Mouse (Mus musculus) common myeloid progenitor, adult 5-6 weeks (primary cell): ENCODE measurements around the gene Ooep. TPM values are rescaled to one million over a fixed set of nuclear protein-coding genes. Genes with fewer than 3 reads are reported as not detected.
"Not testable (repeated sequence)": the region's sequence is repeated elsewhere in the genome, so short reads cannot be mapped to it uniquely, and the experiment has no call there.

Experiments used
- ATAC-seq: replicated peaks from 2 replicates; pipeline ENCODE4 v1.8.0; 2016; ENCODE audit warnings: low read depth, mild to moderate bottlenecking, moderate TSS enrichment, inconsistent platforms; ENCODE audit not compliant: poor library complexity, severe bottlenecking
- total RNA-seq: library from RNA; stranded (forward); fragments of 200-1000, 187-1606 nt; gene quantifications from 2 replicates; pipeline ENCODE4 v1.2.3, GENCODE M21; 2017

Gene Ooep
- total RNA-seq, 1 experiment from 2014 or later: not detected

DNA sequence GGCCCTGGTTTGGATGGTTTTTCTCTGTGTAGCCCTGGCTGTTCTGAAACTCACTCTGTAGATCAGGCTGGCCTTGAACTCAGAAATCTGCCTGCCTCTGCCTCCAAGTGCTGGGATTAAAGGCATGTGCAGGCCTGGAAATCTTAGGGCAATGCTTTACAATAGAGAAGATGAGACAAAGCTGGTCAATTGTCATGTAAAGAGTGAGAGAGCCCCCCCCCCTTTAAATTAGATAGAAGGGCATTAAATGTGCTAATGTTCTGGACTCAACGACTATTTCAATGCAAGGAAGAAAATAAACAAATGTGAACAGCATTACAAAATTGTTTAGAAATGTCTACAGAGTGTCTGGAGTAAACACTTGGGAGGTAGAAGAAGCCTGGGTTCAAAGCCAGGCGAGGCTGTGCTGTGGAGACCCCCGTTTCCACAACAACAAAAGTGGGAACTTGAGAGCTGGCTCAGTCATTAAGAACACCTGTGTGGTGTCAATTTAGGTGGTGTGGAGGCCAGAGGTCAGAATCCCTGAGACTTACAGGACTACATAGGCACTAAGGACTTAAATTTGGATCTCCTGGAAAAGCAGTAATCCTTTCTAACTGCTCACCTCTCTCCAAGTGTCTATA is 9.7 kb downstream of the Ooep start:
- no peak for ATAC-seq

DNA sequence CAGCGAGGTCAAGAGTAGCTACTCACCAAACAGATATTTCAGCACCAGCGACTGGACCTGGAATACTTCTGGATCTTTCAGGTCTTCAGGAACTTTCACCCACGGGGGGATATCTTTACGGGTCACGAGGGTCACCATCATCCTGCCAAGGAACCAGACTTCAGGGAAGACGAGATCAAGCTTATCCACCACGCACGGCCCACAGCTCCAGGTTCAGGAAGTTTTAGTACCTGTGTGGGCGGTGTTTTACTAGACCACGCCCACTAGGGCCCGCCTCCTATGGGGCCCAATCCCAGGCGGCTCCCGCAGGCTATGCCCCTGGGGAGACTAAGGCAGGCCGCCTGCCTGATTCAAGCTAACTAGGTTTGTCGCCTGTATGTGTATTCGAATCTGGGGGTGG is 10.6 kb downstream of the Ooep start, which contains the start of gene Dppa5a:
TSS of gene Dppa5a (minus strand) at position 219 of the 400 bp plus-strand sequence.
- ATAC-seq: not testable (repeated sequence)

DNA sequence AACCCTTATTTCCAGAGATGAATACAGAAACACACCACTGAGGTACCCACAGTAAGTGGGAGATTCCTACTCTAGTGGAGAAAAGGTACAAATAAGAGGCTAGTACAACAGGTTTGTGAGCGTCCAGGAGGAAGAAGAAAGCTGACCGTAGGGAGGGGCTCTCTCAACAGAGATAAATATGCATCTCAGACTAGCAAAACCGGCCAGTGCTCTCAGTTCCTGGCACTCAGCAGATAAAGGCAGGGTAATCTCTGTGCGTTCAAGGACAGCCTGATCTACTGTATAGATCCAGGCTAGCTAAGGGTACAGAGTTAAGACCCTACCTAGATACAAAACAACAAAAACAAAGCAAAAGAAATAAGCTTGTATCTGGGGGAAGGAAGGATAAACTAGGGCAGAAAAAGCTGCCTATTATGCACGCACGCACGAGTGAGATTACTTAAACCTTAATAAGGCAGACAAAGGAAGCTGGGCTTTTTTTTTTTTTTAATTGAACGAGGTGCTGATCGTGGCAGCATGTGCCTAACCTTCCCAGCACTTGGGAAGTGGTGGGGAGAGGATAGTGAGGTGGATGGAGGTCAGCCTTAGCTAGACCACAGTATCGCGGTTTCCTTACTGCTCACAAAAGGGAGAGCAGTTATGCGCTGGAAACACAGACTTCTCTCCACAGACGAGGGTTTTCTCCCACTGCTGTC is 12.5 kb downstream of the Ooep start:
- peak; percentile 45; the same call in 1 of the 2 replicates for ATAC-seq

GRCm38 (mm10) chr9:78364701-78365100 is 13.8 kb downstream of the Ooep start:
- no peak for ATAC-seq

DNA sequence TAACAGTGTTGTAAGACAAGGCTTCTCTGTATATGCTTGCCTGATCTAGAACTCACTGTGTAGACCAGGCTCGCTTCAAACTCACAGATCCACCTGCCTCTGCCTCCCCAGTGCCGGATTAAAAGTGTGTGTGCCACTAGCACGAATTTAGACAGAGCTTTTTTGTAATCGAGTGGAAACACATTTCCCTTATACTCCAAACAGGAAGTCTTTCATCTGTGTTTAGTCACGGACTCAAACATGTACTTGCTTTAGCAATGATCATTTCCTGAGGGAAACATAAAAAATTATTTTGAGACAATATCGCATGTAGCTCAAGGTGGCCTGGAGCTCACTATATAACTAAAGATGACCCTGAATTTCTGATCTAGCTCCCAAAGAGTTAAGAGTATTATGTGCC is 15.2 kb downstream of the Ooep start:
- peak; percentile 85 for ATAC-seq

GRCm38 (mm10) chr9:78360484-78360872 is 18.0 kb downstream of the Ooep start:
- ATAC-seq: no peak

- ATAC-seq: no peak
These were observed 18.6 kb downstream of the Ooep start for GRCm38 (mm10) chr9:78359750-78360483.

- peak; percentile 80 for ATAC-seq
These were observed 20.5 kb downstream of the Ooep start for GRCm38 (mm10) chr9:78358053-78358452.

DNA sequence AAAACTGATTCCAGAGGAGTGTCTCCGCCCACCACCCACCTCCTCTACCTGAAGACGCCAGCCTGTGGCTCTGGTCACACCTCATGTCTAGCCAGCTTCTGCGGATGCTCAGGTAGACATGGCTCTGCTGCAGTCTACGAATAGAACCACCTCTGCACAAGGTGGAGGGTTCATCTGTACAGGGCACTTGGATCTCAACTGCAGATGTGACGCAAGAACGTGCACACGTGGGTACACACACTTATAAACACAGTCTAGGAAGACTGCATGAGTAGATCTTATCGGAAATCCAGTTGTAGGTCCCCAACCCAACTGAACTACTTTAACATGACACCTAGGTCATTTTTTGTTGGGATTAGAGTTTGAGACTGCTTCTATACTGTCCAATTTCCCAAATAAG is 22.9 kb downstream of the Ooep start, which contains the start of gene Gsta2:
TSS of gene Gsta2 (minus strand) at position 178 of the 400 bp plus-strand sequence.
- ATAC-seq: no peak

DNA sequence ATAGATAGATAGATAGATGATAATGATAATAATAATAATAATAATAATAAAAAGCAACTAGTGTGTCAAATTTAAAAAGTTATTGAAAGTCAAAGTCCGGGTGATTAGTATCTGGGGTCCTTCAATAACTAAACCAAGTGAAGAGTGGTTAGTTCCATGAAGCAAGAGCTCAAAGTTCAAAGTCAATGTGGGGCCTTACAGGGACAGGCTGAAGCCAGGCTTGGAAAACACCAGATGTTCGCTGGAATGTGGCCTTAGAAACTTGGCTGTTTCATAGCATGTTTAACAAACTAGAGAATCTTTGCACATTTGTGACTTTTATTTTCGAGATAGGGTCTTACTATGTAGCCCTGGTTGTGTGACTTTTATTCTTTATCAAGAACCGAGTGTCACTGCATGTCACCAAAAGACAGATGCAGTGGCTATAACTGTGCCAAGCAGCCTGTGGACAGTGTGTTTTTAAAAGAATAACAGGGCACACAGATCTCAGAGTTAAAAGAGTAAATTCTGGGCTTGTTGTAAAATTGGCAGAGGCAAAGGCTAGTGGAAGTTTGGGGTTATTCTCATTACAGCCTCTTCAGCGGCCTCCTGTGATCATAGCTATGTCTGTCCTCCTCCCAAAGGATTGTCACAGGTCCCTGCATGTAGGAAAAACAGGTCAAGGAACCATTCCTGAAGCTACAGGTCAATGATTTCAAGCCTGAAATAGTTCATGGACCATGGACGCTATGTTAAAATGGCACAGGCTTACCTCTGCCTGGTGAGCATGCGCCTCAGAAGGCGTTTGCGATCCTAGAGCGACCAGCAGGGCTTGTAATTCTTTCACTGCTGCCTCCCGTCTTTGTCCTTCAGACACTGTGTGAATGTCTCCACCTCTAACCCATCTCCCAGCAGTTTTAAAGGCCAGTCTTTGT is 23.6 kb downstream of the Ooep start:
- no peak for ATAC-seq

DNA sequence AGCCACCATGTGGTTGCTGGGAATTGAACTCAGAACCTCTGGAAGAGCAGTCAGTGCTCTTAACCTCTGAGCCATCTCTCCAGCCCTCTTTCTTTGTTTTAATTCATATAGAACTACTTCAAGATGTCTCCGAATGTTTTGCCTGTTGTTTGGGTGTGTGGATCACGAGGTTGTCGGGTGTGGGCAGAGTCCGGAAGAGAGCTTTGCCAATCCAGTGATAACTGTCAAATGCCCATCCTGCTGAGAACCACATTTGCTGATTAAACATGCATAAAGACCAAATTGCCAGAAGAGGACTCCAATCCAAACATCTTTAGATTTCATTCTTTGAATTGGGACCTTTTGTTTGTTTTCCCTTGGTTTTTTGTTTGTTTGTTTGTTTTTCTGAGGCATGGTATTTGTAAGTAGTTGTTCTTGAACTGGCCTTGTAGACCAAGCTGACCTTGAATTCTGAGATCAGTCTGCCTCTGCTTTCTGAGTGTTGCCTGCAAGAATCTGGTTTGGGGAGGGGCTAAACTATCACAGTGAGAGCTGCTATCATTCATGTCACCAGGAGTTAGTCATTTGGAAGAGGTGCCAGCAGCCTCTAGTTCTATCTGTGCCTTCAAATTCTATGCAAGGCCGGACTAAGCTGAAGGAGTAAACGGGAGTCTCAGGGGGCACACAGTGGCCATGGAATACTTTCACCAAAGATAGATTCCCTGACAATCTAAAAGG is 26.9 kb downstream of the Ooep start:
- ATAC-seq: peak; percentile 84

DNA sequence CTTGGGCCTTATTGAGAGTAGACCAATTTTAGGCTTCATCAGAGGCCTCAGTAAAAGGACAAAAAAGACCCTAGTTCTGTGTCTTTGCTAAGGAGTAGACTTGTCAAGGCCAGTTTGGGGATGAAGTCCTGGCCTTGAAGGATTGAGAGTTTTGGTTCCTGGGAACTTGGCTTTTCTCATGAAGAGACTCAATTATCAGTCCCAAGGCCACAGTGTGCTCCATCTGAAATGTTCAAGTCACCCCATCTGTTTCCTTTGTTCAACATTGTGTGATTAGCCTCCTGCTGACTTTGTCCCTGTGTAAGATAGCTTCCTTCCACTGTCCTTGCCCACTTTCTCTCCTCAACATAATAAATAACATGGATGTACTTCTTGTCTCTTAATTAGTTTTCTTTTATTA is 28.5 kb downstream of the Ooep start:
- ATAC-seq: 0 out of 2 replicates have a peak, but pooled peaks have one; percentile 15

- not testable (repeated sequence) for ATAC-seq
These were observed 29.4 kb downstream of the Ooep start for GRCm38 (mm10) chr9:78349141-78349540.

DNA sequence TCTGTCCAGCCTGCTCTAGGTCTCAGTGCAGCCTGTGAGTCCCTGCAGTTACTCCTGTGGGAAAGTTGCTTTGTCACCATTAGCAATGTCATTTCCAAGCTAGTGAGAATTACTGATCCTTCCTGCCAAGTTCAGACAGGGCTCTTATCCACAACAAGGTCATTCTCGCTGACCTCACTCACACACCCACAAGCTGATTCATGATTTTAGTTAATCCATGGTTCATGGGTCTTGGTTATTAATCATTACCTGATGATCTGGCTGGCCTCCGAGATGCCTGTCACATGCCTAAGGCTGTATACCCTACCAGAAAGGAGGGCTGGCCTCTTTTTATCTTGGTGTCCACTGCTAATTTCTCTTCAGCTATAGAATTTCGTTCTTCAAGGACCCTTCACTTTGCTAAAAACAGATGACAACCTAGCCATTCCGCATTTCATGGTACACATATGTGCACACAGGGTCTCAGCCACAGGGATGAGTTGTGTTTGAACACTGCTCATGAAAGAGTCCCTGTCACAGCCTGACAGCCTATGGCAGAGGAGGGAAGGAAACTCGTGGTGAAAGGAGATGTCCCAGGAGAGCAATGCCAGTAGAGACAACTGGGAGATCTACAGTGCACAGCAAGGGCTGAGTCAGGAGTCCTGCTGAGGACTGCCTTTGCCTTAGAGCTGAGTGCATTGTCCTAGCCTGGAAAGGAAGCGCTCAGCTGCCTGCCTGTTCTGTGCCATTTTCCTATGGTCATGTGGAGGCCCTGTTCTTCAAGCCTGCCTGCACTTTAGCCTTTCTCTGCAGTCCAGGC is 30.1 kb downstream of the Ooep start:
- not testable (repeated sequence) for ATAC-seq

DNA sequence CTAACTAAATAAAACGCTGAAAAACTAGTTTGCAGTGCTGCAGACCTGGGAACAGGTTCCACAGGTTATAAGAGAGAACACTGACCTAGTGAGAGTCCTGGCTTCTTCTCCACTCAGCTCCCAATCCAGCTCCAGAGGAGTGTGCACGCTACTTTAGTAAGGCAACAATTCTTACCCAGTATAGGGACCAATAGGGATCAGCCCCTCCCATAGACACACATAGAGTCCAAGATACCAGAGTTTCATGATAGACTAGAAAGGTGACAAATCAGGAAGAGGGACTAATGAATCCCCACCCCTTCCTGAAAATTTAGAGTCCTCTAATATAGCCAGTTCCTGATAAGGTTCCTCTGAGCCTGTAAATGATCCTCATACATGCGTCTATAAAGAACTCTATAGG is 31.5 kb downstream of the Ooep start:
- peak; percentile 34; the same call in 1 of the 2 replicates for ATAC-seq

GRCm38 (mm10) chr9:78345235-78345634 is 33.3 kb downstream of the Ooep start:
- not testable (repeated sequence) for ATAC-seq

- not testable (repeated sequence) for ATAC-seq
These were observed 35.5 kb downstream of the Ooep start for GRCm38 (mm10) chr9:78343055-78343454.

GRCm38 (mm10) chr9:78342494-78342893 is 36.0 kb downstream of the Ooep start:
- ATAC-seq: not testable (repeated sequence)
